Mouse (Mus musculus) gastrocnemius, postnatal 25 days (tissue): ENCODE data around the gene Nme2. TPM values are rescaled to one million over a fixed set of nuclear protein-coding genes. Genes with fewer than 3 reads are reported as not detected.

ENCODE experiments used
- DNase-seq: peaks from one replicate; pipeline ENCODE4 v3.0.0; 2022
- long read RNA-seq, 2 experiments: library from polyadenylated mRNA; stranded (forward); transcript quantifications; one replicate each; pipeline ENCODE4 v2.0.0; 2021
- total RNA-seq, 2 experiments: library from RNA; stranded (reverse); gene quantifications; 1 replicate in 1 of 2; 2 replicates in 1 of 2; pipeline ENCODE4 v1.2.3; 2021

The Nme2 gene
- 100 to 1,000 TPM; 496 to 573 TPM for total RNA-seq
- long read RNA-seq, experiment 1, transcript Nme2-201 (5 exons, 1,012 nt) = minor isoform, 418 of 1,637 reads
- long read RNA-seq, experiment 1, transcript Nme2-202 (4 exons, 734 nt) = major isoform, 1,210 of 1,637 reads
- long read RNA-seq, experiment 1, partial matches to known transcripts = 8 of 1,637 reads
- long read RNA-seq, experiment 1, other reads (novel, unspliced or antisense) = 1 of 1,637 reads
- long read RNA-seq, experiment 2, transcript Nme2-202 (4 exons, 734 nt) = major isoform, 674 of 948 reads
- long read RNA-seq, experiment 2, transcript Nme2-201 (5 exons, 1,012 nt) = minor isoform, 272 of 948 reads
- long read RNA-seq, experiment 2, partial matches to known transcripts = 2 of 948 reads
- long read RNA-seq, experiment 2, other reads (novel, unspliced or antisense) = 0 of 948 reads

GRCm38 (mm10) chr11:93956159-93956558 is at the start of gene Nme2:
Gene Nme2, minus strand, starts transcription at chr11:93956259.
- DNase-seq = no peak

DNA sequence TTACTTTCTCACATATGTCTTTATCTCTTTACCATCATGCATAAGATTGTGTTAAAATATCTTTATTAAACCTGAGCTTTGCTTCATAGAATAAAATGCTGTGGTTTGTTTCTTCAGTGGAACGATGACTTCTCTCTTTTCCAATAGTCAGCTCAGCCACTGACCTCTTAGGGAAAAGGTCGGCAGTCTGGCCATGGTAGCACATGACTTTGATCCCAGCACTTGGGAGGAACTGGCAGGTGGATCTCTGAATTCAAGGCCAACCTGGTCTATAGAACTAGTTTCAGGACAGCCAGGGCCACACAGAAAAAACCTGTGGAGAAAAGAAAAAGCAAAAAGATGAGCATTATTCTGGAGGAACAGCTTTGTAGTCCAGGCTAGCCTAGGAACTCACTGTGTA is 47.3 kb upstream of the Nme2 start:
- DNase-seq = no peak

DNA sequence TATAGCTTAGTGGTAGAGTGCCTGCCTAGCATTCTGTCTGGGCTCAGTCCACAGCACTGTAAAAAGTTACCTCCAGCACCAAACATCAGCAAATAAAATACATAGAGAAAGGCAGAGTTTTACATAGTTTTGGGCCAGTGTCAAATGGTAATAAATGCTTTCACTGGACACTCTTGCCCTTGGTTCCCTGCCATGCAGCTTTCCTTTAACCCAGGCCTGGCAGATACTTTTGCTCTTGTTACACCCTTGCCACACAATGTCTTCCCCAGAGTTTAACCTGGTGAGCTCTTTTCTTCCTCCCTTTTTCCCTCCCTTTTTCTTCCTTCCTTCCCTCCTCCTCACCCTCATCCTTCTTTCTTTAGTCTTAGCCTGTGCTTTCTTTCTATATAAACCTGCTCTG is 43.2 kb upstream of the Nme2 start:
- DNase-seq = no peak

GRCm38 (mm10) chr11:93997141-93997775 is 41.2 kb upstream of the Nme2 start:
- DNase-seq = peak; percentile 51

DNA sequence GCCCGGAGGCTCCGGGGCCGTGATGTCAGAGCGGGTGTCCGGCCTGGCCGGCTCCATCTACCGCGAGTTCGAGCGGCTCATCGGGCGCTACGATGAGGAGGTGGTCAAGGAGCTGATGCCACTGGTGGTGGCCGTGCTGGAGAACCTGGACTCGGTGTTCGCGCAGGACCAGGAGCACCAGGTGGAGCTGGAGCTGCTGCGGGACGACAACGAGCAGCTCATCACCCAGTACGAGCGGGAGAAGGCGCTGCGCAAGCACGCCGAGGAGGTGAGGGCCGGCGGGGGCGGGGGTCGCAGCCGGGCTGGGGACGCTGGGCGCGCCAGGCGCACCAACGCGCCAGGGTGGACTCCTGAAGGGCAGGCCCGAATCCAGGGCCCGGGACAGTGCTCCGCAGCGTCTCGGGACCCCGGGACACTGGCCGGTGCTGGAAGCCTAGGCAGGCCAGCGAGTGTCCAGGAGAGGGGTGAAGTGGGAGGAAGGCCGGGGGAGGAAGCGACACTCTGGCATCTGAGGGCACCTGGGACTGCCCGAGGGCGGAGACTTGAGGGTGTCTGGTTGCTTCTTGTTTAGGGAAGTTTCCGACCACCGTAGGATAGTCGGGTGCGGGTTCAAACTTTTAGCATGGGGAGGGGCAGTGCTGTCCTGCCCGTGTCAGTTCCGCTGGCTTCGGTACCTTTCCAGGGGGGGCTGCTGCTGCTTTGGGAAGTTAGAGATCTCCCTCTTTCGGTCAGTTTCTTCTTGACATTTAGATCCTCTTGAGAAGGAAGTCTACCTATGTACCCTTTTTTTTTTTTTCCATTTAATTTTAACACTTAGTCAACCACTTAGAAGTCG is 40.5 kb upstream of the Nme2 start:
- peak; percentile 72 for DNase-seq

DNA sequence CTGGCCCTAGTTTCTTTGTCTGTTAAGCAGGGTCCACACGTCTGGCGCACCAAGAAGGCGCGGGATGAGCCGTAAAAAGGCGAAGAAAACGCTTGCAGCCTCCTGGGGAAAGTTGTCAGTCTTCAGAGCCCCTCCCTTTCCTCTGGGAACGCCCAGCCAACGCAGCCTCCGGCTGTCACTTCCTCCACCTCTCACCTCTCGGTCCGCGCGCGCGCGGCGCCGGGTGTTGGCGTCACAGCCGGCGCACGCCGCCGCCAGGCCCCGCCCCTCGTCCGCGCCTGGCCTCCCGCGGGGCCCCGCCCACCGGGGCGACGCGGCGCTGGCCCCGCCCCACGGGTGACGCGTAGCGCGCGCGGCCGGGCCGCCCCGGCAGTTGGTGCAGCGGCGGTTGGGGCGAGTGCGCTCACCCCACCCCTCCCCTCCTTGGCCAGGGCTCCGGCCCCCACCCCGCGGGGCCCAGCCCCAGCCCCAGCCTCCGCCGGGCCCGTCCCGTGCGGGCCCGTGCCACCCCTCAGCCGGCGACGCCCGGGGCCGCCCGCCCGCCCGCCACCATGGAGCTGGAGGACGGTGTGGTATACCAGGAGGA is 39.8 kb upstream of the Nme2 start, which contains the start of gene Spag9:
TSS of gene Spag9 (plus strand) at position 372 of the 586 bp plus-strand sequence.
- peak; percentile 95 for DNase-seq

- DNase-seq = peak; percentile 88
These were observed 39.2 kb upstream of the Nme2 start for GRCm38 (mm10) chr11:93995111-93995719.

GRCm38 (mm10) chr11:93994531-93994930 is 38.5 kb upstream of the Nme2 start:
- no peak for DNase-seq

GRCm38 (mm10) chr11:93988328-93989062 is 32.4 kb upstream of the Nme2 start:
- DNase-seq = no peak

- peak; percentile 51 for DNase-seq
These were observed 31.7 kb upstream of the Nme2 start for GRCm38 (mm10) chr11:93987625-93988327.

DNA sequence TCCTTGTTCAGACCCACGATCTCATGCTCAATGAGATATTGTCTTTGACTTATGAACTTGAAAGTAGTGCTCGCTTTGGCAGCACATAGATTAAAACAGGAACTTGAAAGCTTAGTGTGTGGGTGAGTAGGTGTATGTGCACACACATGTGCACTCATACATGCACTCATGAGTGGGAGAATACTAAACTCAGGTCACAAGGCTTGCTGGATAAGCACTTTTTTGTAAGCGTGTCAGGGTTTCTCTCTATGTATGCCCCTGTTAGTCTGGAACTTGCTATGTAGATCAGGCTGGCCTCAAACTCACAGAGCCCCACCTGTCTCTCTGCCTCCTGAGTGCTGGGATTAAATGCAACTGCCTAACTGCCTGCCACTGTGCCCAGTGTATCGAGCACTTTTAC is 31.0 kb upstream of the Nme2 start:
- DNase-seq = no peak

DNA sequence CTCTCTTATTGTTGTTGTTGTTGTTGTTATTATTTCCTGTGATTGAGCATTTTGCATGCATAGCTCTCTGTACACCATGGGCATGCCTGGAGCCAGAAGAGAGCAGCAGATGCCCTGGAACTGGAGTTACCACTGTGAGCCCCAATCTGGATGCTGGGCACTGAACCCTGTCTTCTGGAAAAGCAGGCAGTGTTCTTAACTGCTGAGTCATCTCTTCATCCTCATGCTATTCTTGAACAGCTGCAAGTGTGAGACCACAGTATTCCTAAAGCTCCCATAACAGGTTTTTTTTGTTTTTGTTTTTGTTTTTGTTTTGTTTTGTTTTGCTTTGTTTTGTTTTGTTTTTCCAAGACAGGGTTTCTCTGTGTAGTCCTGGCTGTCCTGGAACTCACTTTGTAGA is 30.2 kb upstream of the Nme2 start:
- DNase-seq = no peak

- no peak for DNase-seq
These were observed 29.2 kb upstream of the Nme2 start for GRCm38 (mm10) chr11:93985265-93985664.

DNA sequence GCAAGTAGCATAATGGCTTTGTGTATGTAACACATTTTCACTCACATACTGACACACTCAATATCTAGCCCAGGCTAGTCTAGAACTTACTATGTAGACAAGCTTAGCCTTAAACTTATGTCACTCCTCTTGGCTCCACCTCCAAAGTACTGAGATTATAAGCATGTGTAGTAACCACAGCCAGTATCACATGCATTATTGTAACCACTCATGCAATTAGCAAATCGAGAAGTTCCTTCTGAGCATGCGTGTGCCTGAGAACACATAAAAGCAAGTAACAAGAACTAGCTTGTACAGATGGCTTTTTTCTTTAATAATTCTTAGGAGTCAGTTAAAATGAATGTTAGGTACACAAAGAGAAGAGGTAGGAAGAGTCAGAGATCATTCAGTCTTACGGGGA is 28.6 kb upstream of the Nme2 start:
- no peak for DNase-seq

- no peak for DNase-seq
These were observed 23.5 kb upstream of the Nme2 start for GRCm38 (mm10) chr11:93979502-93980049.

DNA sequence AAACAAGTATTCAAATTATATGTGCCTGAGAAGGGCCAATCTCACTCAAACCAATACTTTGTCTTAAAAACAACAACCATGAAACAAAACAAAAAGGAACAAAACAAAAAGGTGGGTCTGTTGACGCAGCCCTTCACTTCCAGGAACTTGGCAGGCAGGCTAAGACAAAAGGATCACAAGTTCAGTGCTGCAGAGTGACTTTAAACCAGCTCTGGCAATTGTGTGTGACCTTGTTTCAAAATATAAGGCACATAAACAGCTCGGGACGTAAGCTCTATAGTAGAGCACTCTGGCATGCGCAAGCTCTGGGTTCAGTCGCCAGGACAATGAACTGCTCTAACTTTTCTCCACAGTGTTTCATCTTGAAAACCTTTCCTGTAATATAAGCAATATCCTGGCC is 16.9 kb upstream of the Nme2 start:
- DNase-seq = no peak

GRCm38 (mm10) chr11:93969799-93970198 is 13.7 kb upstream of the Nme2 start:
- DNase-seq = no peak

DNA sequence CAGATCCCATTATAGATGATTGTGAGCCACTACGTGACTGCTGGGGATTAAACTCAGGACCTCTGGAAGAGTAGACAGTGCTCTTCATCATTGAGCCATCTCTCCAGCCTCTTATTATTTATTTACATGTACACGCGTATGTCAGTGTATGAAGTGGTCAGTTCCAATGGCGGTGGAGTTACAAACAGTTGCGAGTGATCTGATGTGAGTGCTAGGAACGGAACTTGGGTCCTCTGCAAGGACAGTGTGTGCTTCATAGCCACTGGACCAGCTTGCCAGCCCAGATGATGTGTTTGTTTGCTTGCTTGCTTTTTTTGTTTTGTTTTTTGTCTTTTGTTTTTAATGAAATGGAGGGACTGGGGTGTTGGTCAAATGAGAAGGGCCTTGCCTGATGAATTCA is 13.1 kb upstream of the Nme2 start:
- no peak for DNase-seq

DNA sequence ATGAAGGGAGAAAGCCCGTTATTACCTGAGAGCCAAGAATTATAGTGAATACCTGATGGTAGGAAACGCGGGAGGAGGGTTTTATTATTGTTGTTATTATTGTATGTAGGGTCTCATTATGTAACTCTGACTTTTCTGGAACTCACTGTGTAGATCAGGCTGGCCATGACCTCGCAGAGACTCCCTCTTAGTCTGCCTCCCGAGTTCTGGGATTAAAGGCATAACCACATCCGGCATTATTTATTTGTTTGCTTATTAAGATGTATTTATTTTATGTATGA is 12.7 kb upstream of the Nme2 start:
- no peak for DNase-seq
